Mouse (Mus musculus): ENCODE data around the gene Mink1.
"Not testable (repeated sequence)": the region's sequence is repeated elsewhere in the genome, so short reads cannot be mapped to it uniquely, and the experiment has no call there.

The Mink1 gene

GRCm38 (mm10) chr11:70562287-70562994 lies at the start of gene Mink1:
Gene Mink1 (plus strand): TSS chr11:70562881.
- DNase-seq (ENCODE audit: low read depth): no peak

GRCm38 (mm10) chr11:70513520-70513919 lies 49.2 kb upstream of the Mink1 start:
- DNase-seq (ENCODE audit: low read depth): no peak

GRCm38 (mm10) chr11:70514288-70514687 lies 48.4 kb upstream of the Mink1 start, which contains the start of gene Vmo1:
Gene Vmo1 (minus strand): TSS chr11:70514616.
- DNase-seq (ENCODE audit: low read depth): no peak

GRCm38 (mm10) chr11:70516352-70516751 lies 46.3 kb upstream of the Mink1 start:
- DNase-seq (ENCODE audit: low read depth): no peak

- DNase-seq (ENCODE audit: low read depth): no peak
These were observed 44.2 kb upstream of the Mink1 start for GRCm38 (mm10) chr11:70518436-70518835.

GRCm38 (mm10) chr11:70518923-70519322 lies 43.8 kb upstream of the Mink1 start, which contains the start of gene Gltpd2:
Gene Gltpd2 (plus strand): TSS chr11:70519196.
- no peak for DNase-seq (ENCODE audit: low read depth)

GRCm38 (mm10) chr11:70520178-70520769 lies 42.4 kb upstream of the Mink1 start:
- DNase-seq (ENCODE audit: low read depth): no peak

- DNase-seq (ENCODE audit: low read depth): not testable (repeated sequence)
These were observed 39.2 kb upstream of the Mink1 start for GRCm38 (mm10) chr11:70523306-70523989.

GRCm38 (mm10) chr11:70524782-70525181 lies 37.9 kb upstream of the Mink1 start:
- no peak for DNase-seq (ENCODE audit: low read depth)

- peak; percentile 96 for DNase-seq (ENCODE audit: low read depth)
These were observed 37.5 kb upstream of the Mink1 start, which contains the start of gene Psmb6 for GRCm38 (mm10) chr11:70525184-70525678. Gene Psmb6 (plus strand): TSS chr11:70525367.

- no peak for DNase-seq (ENCODE audit: low read depth)
These were observed 37.0 kb upstream of the Mink1 start for GRCm38 (mm10) chr11:70525726-70526125.

- no peak for DNase-seq (ENCODE audit: low read depth)
These were observed 36.5 kb upstream of the Mink1 start for GRCm38 (mm10) chr11:70526211-70526610.

- no peak for DNase-seq (ENCODE audit: low read depth)
These were observed 34.1 kb upstream of the Mink1 start for GRCm38 (mm10) chr11:70528610-70529009.

- DNase-seq (ENCODE audit: low read depth): not testable (repeated sequence)
These were observed 31.6 kb upstream of the Mink1 start for GRCm38 (mm10) chr11:70531065-70531464.

GRCm38 (mm10) chr11:70532839-70533238 lies 29.8 kb upstream of the Mink1 start, which contains the start of gene Gm40193:
Gene Gm40193 (minus strand): TSS chr11:70532939.
- no peak for DNase-seq (ENCODE audit: low read depth)

GRCm38 (mm10) chr11:70539423-70539822 lies 23.3 kb upstream of the Mink1 start:
- DNase-seq (ENCODE audit: low read depth): no peak

- DNase-seq (ENCODE audit: low read depth): peak; percentile 71
These were observed 22.6 kb upstream of the Mink1 start, which contains the start of gene Pld2 for GRCm38 (mm10) chr11:70539877-70540587. Gene Pld2 (plus strand): TSS chr11:70540064.

GRCm38 (mm10) chr11:70540928-70541327 lies 21.8 kb upstream of the Mink1 start:
- DNase-seq (ENCODE audit: low read depth): no peak

- no peak for DNase-seq (ENCODE audit: low read depth)
These were observed 21.3 kb upstream of the Mink1 start for GRCm38 (mm10) chr11:70541415-70541814.

GRCm38 (mm10) chr11:70544496-70544895 lies 18.2 kb upstream of the Mink1 start:
- no peak for DNase-seq (ENCODE audit: low read depth)

GRCm38 (mm10) chr11:70551526-70551925 lies 11.2 kb upstream of the Mink1 start:
- no peak for DNase-seq (ENCODE audit: low read depth)

GRCm38 (mm10) chr11:70553940-70554339 lies 8.7 kb upstream of the Mink1 start:
- no peak for DNase-seq (ENCODE audit: low read depth)

All from c-Kit-positive CD71-positive TER-119-negative erythroid progenitor cells, embryonic 14.5 days (primary cell).